Mouse (Mus musculus) lung, adult 2 months (tissue): ENCODE results near the gene Ksr2.

Source experiments
- CTCF ChIP-seq: fragments of 200-500 bp; IDR thresholded peaks from 2 replicates; pipeline ENCODE4 v1.5.1; 2011; ENCODE audit warnings: mild to moderate bottlenecking, low read length, control low read depth; ENCODE audit not compliant: insufficient read depth
- POLR2A ChIP-seq: fragments of 200-500 bp; IDR thresholded peaks from 2 replicates; pipeline ENCODE4 v1.6.1; 2011; ENCODE audit warnings: low read depth, mild to moderate bottlenecking, control low read depth, low read length, borderline replicate concordance; ENCODE audit errors: extremely low read depth

DNA sequence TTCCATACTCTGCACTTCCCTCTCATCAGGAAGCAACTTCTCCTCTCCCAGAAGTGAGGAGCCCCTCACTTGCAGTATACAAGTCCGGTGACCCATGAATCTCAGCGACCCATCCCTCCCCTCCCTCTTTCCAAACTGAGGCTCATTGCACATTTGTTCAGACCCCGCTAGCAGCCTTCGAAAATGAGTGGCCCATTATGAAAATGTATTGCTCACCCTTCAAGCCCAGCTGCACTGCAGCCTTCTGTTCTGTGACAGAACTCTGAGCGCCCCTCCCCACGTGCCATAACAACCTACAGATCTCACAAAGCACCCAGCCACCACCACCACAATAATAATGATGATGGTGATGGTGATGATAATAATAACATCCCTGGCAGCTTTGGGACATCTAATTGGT is 295.5 kb downstream of the Ksr2 start:
- TF ChIP-seq CTCF (no peak), POLR2A (no peak)
